Mouse (Mus musculus) cerebellum, adult 18-20 months (tissue): ENCODE results near the gene Gm6482.
"Not testable (repeated sequence)": the region's sequence is repeated elsewhere in the genome, so short reads cannot be mapped to it uniquely, and the experiment has no call there.

ENCODE experiments used
- DNase-seq, 2 experiments: peaks; one replicate each; pipeline ENCODE4 v3.0.0; 2021

The Gm6482 gene

GRCm38 (mm10) chr14:41408181-41408580 is at the start of gene Gm6482:
Gene Gm6482 (minus strand): TSS chr14:41408281.
- not testable (repeated sequence) for DNase-seq

DNA sequence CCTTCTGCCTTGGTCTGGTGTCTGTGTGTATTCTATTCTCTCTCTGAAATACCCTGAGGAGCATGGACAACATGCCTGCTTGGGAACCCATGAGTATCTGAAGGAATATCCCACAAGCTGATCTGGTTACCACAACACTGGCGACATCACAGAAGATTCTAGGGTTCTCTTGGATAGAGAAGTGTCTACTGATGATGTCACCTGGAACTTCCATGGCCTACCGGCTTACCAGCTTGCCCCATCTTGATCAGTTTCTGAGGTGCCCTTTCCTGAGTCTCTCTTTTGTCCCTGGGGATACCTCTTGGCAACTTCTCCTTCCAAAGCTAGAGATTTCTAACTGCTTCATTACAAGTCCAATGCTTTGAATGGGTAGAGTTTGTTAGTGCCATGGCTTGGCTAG is 45.3 kb upstream of the Gm6482 start, which contains the start of gene Gm7954:
TSS of gene Gm7954 (minus strand) at position 101 of the 400 bp plus-strand sequence.
- not testable (repeated sequence) for DNase-seq

DNA sequence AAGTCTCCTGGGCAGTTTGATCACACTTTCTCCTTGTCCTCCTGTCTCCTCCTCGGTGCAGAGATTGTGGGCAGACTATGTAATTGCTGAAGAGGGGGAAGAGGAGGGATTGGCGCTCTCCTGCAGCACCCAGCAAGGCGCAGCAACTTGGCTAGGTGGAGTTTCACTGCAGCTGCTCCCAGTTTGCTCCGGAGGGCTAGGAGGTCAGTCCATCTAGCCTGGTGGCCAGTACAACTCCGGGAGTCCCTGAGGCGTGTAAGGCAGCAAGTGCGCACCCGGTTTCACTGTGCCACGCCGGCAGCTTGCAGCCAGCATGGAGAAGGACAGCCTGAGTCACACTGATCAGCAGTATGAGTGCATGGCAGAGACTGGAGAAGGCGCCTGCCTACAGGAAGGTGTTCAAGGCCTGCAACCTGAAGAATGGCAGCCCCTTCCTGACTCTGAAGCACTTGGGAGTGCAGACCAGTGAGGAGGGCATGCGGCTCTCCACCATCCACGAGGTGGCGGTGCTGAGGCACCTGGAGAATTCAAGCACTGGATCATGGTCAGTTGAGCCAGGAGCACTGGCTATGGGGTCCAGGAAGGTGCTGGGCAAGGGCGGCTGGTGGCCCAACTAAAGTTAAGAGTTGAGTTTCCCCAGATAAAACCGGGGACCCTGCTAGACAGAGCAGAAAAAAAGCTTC is 17.5 kb upstream of the Gm6482 start:
- DNase-seq = peak in 1 of 2 experiments; percentile 4

GRCm38 (mm10) chr14:41424694-41425093 is 16.6 kb upstream of the Gm6482 start:
- DNase-seq = not testable (repeated sequence)

- not testable (repeated sequence) for DNase-seq
These were observed 21.8 kb downstream of the Gm6482 start, which contains the start of gene Gm7945 for GRCm38 (mm10) chr14:41386279-41386678. Gene Gm7945 (minus strand): TSS chr14:41386379.
